Mouse (Mus musculus): Measurements from ENCODE around the gene Agpat2. TPM values are rescaled to one million over a fixed set of nuclear protein-coding genes. Genes with fewer than 3 reads are reported as not detected.

Agpat2 gene
- polyA plus RNA-seq, 1 experiment from 2014 or later = 7.3 TPM

GRCm38 (mm10) chr2:26551446-26551845, 52.8 kb downstream of the Agpat2 start:
- Histone ChIP-seq H3K4me2 (replicated peaks; ENCODE audit: low read depth, low read length) (no peak overlapping the region), H3K27ac (ENCODE audit: low read depth, low read length) (no peak overlapping the region), H3K9me3 (ENCODE audit: control insufficient read depth, low read length) (no peaks in the 10 kb centered on the region), H3K9ac (ENCODE audit: low read depth, low read length) (no peak overlapping the region), H3K4me3 (ENCODE audit: low read depth, low read length) (no peak overlapping the region), H3K27me3 (ENCODE audit: control insufficient read depth, insufficient read depth, low read length) (no peaks in the 10 kb centered on the region), H3K36me3 (ENCODE audit: control insufficient read depth, insufficient read depth, low read length) (no peaks in the 10 kb centered on the region), H3K4me1 (replicated peaks; ENCODE audit: control insufficient read depth, insufficient read depth, low read length) (peaks cover 7% of the 10 kb centered on the region; the same call in 1 of the 2 replicates)
- DNase-seq (ENCODE audit: low spot score) (no peak), ATAC-seq (ENCODE audit: low FRiP score) (no peak)
- 78% methylated on average over 8 of the region's 8 CpGs for WGBS

DNA sequence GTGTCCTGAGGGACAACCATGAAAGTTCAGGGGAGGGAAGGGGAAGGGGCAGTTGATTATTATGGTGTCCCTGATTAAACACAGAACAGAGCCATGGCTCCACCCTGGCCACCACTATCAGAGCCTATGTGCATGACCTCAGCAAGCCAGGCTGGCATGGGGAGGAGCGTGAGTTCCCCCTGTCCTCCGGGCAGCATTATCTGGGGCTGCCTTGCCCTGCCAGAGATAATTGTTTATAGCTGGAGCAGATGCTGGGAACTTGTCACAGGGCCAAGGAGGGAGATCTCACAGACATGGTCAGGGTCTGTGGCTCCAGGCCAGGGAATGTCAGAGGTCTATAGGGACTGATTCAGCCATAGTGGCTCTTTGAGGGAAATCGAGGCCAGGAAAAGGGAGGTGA, 53.4 kb downstream of the Agpat2 start:
- Histone ChIP-seq H3K4me3 (ENCODE audit: low read depth, low read length) (no peak overlapping the region), H3K9ac (ENCODE audit: low read depth, low read length) (no peak overlapping the region), H3K27me3 (ENCODE audit: control insufficient read depth, insufficient read depth, low read length) (no peaks in the 10 kb centered on the region), H3K4me1 (replicated peaks; ENCODE audit: control insufficient read depth, insufficient read depth, low read length) (peaks cover 7% of the 10 kb centered on the region; the same call in 1 of the 2 replicates), H3K27ac (ENCODE audit: low read depth, low read length) (no peak overlapping the region), H3K36me3 (ENCODE audit: control insufficient read depth, insufficient read depth, low read length) (no peaks in the 10 kb centered on the region), H3K9me3 (ENCODE audit: control insufficient read depth, low read length) (no peaks in the 10 kb centered on the region), H3K4me2 (replicated peaks; ENCODE audit: low read depth, low read length) (no peak overlapping the region)
- ATAC-seq (ENCODE audit: low FRiP score) (no peak), DNase-seq (ENCODE audit: low spot score) (no peak)
- 93% methylated on average over 3 of the region's 3 CpGs for WGBS

GRCm38 (mm10) chr2:26550205-26550604, 54.0 kb downstream of the Agpat2 start:
- no peaks in the 10 kb centered on the region for H3K9me3 ChIP-seq (ENCODE audit: control insufficient read depth, low read length)
- peaks cover 7% of the 10 kb centered on the region; the same call in 1 of the 2 replicates for H3K4me1 ChIP-seq (replicated peaks; ENCODE audit: control insufficient read depth, insufficient read depth, low read length)
- 79% methylated on average over 3 of the region's 3 CpGs for WGBS
- no peak overlapping the region for H3K27ac ChIP-seq (ENCODE audit: low read depth, low read length)
- H3K9ac ChIP-seq (ENCODE audit: low read depth, low read length) = no peak overlapping the region
- no peak overlapping the region for H3K4me2 ChIP-seq (replicated peaks; ENCODE audit: low read depth, low read length)
- H3K4me3 ChIP-seq (ENCODE audit: low read depth, low read length) = no peak overlapping the region
- no peaks in the 10 kb centered on the region for H3K36me3 ChIP-seq (ENCODE audit: control insufficient read depth, insufficient read depth, low read length)
- no peak for ATAC-seq (ENCODE audit: low FRiP score)
- no peaks in the 10 kb centered on the region for H3K27me3 ChIP-seq (ENCODE audit: control insufficient read depth, insufficient read depth, low read length)
- DNase-seq (ENCODE audit: low spot score) = no peak

DNA sequence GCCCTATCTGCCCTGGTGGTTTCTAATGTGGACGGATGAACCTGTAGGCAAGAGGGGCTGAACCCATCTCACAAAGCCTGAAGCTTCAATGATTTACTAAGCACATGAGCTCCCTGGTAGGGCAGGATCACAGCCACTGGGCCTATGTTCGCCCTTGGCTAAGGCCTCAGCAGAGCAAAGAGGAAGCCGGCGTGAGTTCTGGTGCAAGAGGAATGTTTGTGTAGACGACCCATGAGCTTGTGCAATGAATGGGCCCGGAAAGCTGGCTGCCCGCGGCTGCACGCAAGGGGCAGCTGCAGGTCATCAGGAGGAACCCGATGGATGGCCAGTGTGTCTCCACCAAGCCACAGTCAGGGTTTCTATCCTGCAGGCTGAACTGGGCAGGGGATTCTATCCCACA, 54.4 kb downstream of the Agpat2 start:
- no peak overlapping the region for H3K27ac ChIP-seq (ENCODE audit: low read depth, low read length)
- no peak overlapping the region for H3K4me2 ChIP-seq (replicated peaks; ENCODE audit: low read depth, low read length)
- no peaks in the 10 kb centered on the region for H3K9me3 ChIP-seq (ENCODE audit: control insufficient read depth, low read length)
- no peak overlapping the region for H3K4me3 ChIP-seq (ENCODE audit: low read depth, low read length)
- DNase-seq (ENCODE audit: low spot score) = no peak
- peaks cover 7% of the 10 kb centered on the region; the same call in 1 of the 2 replicates for H3K4me1 ChIP-seq (replicated peaks; ENCODE audit: control insufficient read depth, insufficient read depth, low read length)
- no peak for ATAC-seq (ENCODE audit: low FRiP score)
- WGBS = 80% methylated on average over 10 of the region's 10 CpGs
- H3K36me3 ChIP-seq (ENCODE audit: control insufficient read depth, insufficient read depth, low read length) = no peaks in the 10 kb centered on the region
- H3K9ac ChIP-seq (ENCODE audit: low read depth, low read length) = no peak overlapping the region
- no peaks in the 10 kb centered on the region for H3K27me3 ChIP-seq (ENCODE audit: control insufficient read depth, insufficient read depth, low read length)

- WGBS = 22% methylated on average over 2 of the region's 2 CpGs
- Histone ChIP-seq H3K4me1 (replicated peaks; ENCODE audit: control insufficient read depth, insufficient read depth, low read length) (peaks cover 7% of the 10 kb centered on the region; the same call in 1 of the 2 replicates), H3K27me3 (ENCODE audit: control insufficient read depth, insufficient read depth, low read length) (no peaks in the 10 kb centered on the region), H3K36me3 (ENCODE audit: control insufficient read depth, insufficient read depth, low read length) (no peaks in the 10 kb centered on the region), H3K4me2 (replicated peaks; ENCODE audit: low read depth, low read length) (no peak overlapping the region), H3K9ac (ENCODE audit: low read depth, low read length) (no peak overlapping the region), H3K27ac (ENCODE audit: low read depth, low read length) (no peak overlapping the region), H3K9me3 (ENCODE audit: control insufficient read depth, low read length) (no peaks in the 10 kb centered on the region), H3K4me3 (ENCODE audit: low read depth, low read length) (no peak overlapping the region)
- ATAC-seq (ENCODE audit: low FRiP score) (no peak), DNase-seq (ENCODE audit: low spot score) (peak; percentile 39)
These were observed 56.7 kb downstream of the Agpat2 start for GRCm38 (mm10) chr2:26547481-26547880.

DNA sequence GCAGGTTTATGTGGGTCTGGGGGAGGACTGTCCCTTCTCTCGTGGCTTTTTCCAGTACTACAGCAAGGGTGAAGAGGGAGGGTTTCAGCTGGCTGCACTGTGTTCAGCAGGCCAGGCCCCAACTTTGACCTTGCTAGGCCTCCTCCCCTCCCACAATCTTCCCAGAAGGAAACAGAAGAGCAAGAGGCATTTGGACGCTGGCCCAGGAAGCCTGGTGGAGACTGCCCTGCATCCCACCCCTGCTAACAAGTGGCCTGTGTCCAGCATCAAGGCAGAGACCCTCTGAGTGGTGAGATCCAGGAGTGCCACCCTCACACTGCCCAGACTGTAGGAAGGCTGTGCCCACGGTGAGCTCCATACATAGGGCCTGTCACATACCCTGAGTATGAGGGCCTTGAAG, 60.0 kb downstream of the Agpat2 start:
- no peaks in the 10 kb centered on the region for H3K27me3 ChIP-seq (ENCODE audit: control insufficient read depth, insufficient read depth, low read length)
- no peaks in the 10 kb centered on the region for H3K36me3 ChIP-seq (ENCODE audit: control insufficient read depth, insufficient read depth, low read length)
- H3K27ac ChIP-seq (ENCODE audit: low read depth, low read length) = no peak overlapping the region
- DNase-seq (ENCODE audit: low spot score) (no peak), ATAC-seq (ENCODE audit: low FRiP score) (no peak)
- no peak overlapping the region for H3K9ac ChIP-seq (ENCODE audit: low read depth, low read length)
- 72% methylated on average over 3 of the region's 3 CpGs for WGBS
- H3K4me1 ChIP-seq (replicated peaks; ENCODE audit: control insufficient read depth, insufficient read depth, low read length) = peaks cover 17% of the 10 kb centered on the region
- no peak overlapping the region for H3K4me3 ChIP-seq (ENCODE audit: low read depth, low read length)
- H3K9me3 ChIP-seq (ENCODE audit: control insufficient read depth, low read length) = no peaks in the 10 kb centered on the region
- no peak overlapping the region for H3K4me2 ChIP-seq (replicated peaks; ENCODE audit: low read depth, low read length)

GRCm38 (mm10) chr2:26543768-26544167, 60.4 kb downstream of the Agpat2 start:
- no peaks in the 10 kb centered on the region for H3K9me3 ChIP-seq (ENCODE audit: control insufficient read depth, low read length)
- H3K4me2 ChIP-seq (replicated peaks; ENCODE audit: low read depth, low read length) = no peak overlapping the region
- no peaks in the 10 kb centered on the region for H3K36me3 ChIP-seq (ENCODE audit: control insufficient read depth, insufficient read depth, low read length)
- H3K27me3 ChIP-seq (ENCODE audit: control insufficient read depth, insufficient read depth, low read length) = no peaks in the 10 kb centered on the region
- 89% methylated on average over 8 of the region's 8 CpGs for WGBS
- H3K4me3 ChIP-seq (ENCODE audit: low read depth, low read length) = no peak overlapping the region
- H3K9ac ChIP-seq (ENCODE audit: low read depth, low read length) = no peak overlapping the region
- H3K27ac ChIP-seq (ENCODE audit: low read depth, low read length) = no peak overlapping the region
- H3K4me1 ChIP-seq (replicated peaks; ENCODE audit: control insufficient read depth, insufficient read depth, low read length) = peaks cover 17% of the 10 kb centered on the region
- ATAC-seq (ENCODE audit: low FRiP score) (no peak), DNase-seq (ENCODE audit: low spot score) (no peak)

DNA sequence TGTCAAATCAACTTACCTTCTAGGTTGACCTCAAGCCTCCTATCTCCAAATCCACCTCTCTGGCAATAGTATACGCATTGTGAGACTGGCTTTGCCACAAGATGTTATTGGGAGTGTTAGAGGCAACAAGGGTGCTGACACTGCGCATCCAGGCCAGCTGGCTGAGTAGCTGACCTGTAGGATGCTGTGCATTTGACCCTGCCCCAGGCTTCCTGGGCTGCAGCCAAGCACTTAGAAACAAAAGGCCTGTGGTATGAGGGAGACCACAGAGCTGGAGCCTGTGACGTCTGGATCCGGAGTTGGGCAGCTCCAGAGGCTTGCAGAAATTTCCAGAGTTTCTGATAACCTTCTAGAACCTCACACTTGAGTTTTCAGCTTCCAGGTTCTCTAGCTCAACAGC, 61.1 kb downstream of the Agpat2 start:
- Histone ChIP-seq H3K9me3 (ENCODE audit: control insufficient read depth, low read length) (no peaks in the 10 kb centered on the region), H3K9ac (ENCODE audit: low read depth, low read length) (no peak overlapping the region), H3K27me3 (ENCODE audit: control insufficient read depth, insufficient read depth, low read length) (no peaks in the 10 kb centered on the region), H3K4me3 (ENCODE audit: low read depth, low read length) (no peak overlapping the region), H3K36me3 (ENCODE audit: control insufficient read depth, insufficient read depth, low read length) (no peaks in the 10 kb centered on the region), H3K27ac (ENCODE audit: low read depth, low read length) (no peak overlapping the region), H3K4me2 (replicated peaks; ENCODE audit: low read depth, low read length) (no peak overlapping the region), H3K4me1 (replicated peaks; ENCODE audit: control insufficient read depth, insufficient read depth, low read length) (peaks cover 18% of the 10 kb centered on the region)
- DNase-seq (ENCODE audit: low spot score) = no peak
- ATAC-seq (ENCODE audit: low FRiP score) = no peak
- WGBS = 76% methylated on average over 4 of the region's 4 CpGs
